Mouse (Mus musculus): Measurements from ENCODE around the gene Morc3. TPM values are rescaled to one million over a fixed set of nuclear protein-coding genes. Genes with fewer than 3 reads are reported as not detected.

Morc3 gene
- polyA plus RNA-seq, 1 experiment from 2014 or later, result 11.7 TPM

- DNase-seq (no peak), ATAC-seq (no peak)
- H3K9me3 ChIP-seq (ENCODE audit: low read length), result no peaks in the 10 kb centered on the region
- no peak overlapping the region for H3K4me3 ChIP-seq (ENCODE audit: low read depth, low read length)
- no peak overlapping the region for H3K27ac ChIP-seq (ENCODE audit: low read depth)
- 66% methylated on average over 5 of the region's 5 CpGs for WGBS (ENCODE audit: insufficient replicate concordance)
- no peaks in the 10 kb centered on the region; the same call in 1 of the 2 replicates for H3K4me1 ChIP-seq (ENCODE audit: insufficient read depth)
- no peaks in the 10 kb centered on the region for H3K36me3 ChIP-seq (replicated peaks; ENCODE audit: insufficient read depth, low read length)
- no peak overlapping the region for H3K4me2 ChIP-seq (ENCODE audit: low read depth, low read length)
- H3K9ac ChIP-seq (replicated peaks), result no peak overlapping the region
- no peaks in the 10 kb centered on the region for H3K27me3 ChIP-seq (ENCODE audit: insufficient read depth, low read length)
- TF ChIP-seq CTCF (IDR thresholded peaks at IDR 0.05; ENCODE audit: low read depth), result no peak
- no peak for TF ChIP-seq EP300 (IDR thresholded peaks at IDR 0.05; ENCODE audit: low read depth)
Measured at GRCm38 (mm10) chr16:93922835-93923389, 91.0 kb downstream of the Morc3 start.

GRCm38 (mm10) chr16:93923788-93924187, 91.9 kb downstream of the Morc3 start:
- TF ChIP-seq CTCF (IDR thresholded peaks at IDR 0.05; ENCODE audit: low read depth) (no peak), EP300 (IDR thresholded peaks at IDR 0.05; ENCODE audit: low read depth) (no peak)
- DNase-seq (no peak), ATAC-seq (no peak)
- H3K4me3 ChIP-seq (ENCODE audit: low read depth, low read length), result no peak overlapping the region
- WGBS (ENCODE audit: insufficient replicate concordance), result 67% methylated on average over 7 of the region's 7 CpGs
- H3K9ac ChIP-seq (replicated peaks), result no peak overlapping the region
- H3K9me3 ChIP-seq (ENCODE audit: low read length), result no peaks in the 10 kb centered on the region
- H3K27me3 ChIP-seq (ENCODE audit: insufficient read depth, low read length), result no peaks in the 10 kb centered on the region
- H3K4me1 ChIP-seq (ENCODE audit: insufficient read depth), result no peaks in the 10 kb centered on the region; the same call in 1 of the 2 replicates
- H3K27ac ChIP-seq (ENCODE audit: low read depth), result no peak overlapping the region
- no peaks in the 10 kb centered on the region for H3K36me3 ChIP-seq (replicated peaks; ENCODE audit: insufficient read depth, low read length)
- no peak overlapping the region for H3K4me2 ChIP-seq (ENCODE audit: low read depth, low read length)

Other genes with a start within 250 kb of the Morc3 start
- 6.0 and 6.3 TPM in 2 replicates for gene Setd4, start 228.1 kb upstream of the Morc3 start, polyA plus RNA-seq (2015; fragmentation: Nextera tagmentation; extraction: Ambion mirVana)
- 131 and 174 TPM in 2 replicates for gene Cbr1, start 226.3 kb upstream of the Morc3 start, polyA plus RNA-seq (2015; fragmentation: Nextera tagmentation; extraction: Ambion mirVana)
- not detected in 2 replicates for gene Gm5678, start 204.0 kb upstream of the Morc3 start, polyA plus RNA-seq (2015; fragmentation: Nextera tagmentation; extraction: Ambion mirVana)
- 0.75 and 0.81 TPM in 2 replicates for gene Cbr3, start 148.9 kb upstream of the Morc3 start, polyA plus RNA-seq (2015; fragmentation: Nextera tagmentation; extraction: Ambion mirVana)
- gene Dop1b, start 120.2 kb upstream of the Morc3 start, polyA plus RNA-seq (2015; fragmentation: Nextera tagmentation; extraction: Ambion mirVana), result 6.2 and 6.4 TPM in 2 replicates
- gene Chaf1b, start 51.8 kb downstream of the Morc3 start, polyA plus RNA-seq (2015; fragmentation: Nextera tagmentation; extraction: Ambion mirVana), result 17.2 and 18.9 TPM in 2 replicates
- 8.6 and 12.6 TPM in 2 replicates for gene Cldn14, start 176.7 kb downstream of the Morc3 start, polyA plus RNA-seq (2015; fragmentation: Nextera tagmentation; extraction: Ambion mirVana)